Mouse (Mus musculus) splenic B cell, adult 2 months (primary cell): ENCODE results near the gene Ctu1.

ENCODE experiments used
- DNase-seq: peaks from one replicate; pipeline ENCODE4 v3.0.0-alpha.2; 2011; ENCODE audit warnings: low read depth, low spot score
- H3K27me3 ChIP-seq: 2 replicates; pipeline ENCODE4 v1.6.1; 2012; ENCODE audit warnings: mild to moderate bottlenecking, low read length, moderate library complexity, mixed read lengths; ENCODE audit not compliant: control insufficient read depth, poor library complexity, insufficient read depth, severe bottlenecking
- H3K36me3 ChIP-seq: 2 replicates; pipeline ENCODE4 v1.6.1; 2012; ENCODE audit warnings: mild to moderate bottlenecking, low read length, moderate library complexity, mixed read lengths; ENCODE audit not compliant: control insufficient read depth, poor library complexity, insufficient read depth, severe bottlenecking

The Ctu1 gene

DNA sequence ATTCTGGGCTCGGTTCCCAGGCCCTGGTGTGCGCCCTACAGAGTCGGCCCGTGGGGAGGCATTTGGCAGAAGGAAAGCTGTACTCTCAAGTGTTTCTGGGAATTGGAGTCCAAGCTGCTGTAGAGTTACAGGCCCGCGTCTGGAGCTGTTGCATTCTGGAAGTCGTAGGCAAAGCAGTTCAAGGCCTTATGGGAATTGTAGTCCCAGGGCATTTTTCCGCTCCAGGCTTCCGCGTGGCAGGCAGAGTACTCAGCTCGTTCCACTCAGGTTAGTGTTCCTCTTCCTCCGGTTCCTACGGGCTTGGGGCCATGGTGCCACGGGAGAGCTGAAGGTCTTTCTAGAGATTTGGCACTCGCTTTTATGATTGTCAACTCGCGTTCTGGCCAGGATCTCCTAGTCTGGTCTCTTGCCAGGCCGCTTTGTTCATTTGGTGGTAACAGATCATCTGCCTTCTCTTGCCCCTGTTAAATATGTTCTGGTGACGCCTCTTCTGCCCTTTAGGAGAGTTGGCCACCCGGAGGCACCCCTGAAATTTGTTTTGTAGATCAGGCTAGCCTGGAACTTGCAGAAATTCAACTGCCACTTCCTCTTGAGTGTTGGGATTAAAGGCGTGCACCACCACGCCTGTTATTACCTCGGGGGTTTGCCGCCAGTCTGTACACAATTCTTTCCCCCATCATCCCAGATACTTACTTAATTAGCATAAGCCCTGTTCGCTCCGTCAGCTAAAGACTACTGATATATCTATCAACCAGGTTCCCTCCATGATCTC lies at the start of gene Ctu1:
Gene Ctu1 (plus strand): TSS at position 208 of the 772 bp plus-strand sequence.
- DNase-seq: peak; percentile 92
- H3K36me3 ChIP-seq: peaks cover 4% of the 10 kb centered on the region; the same call in 1 of the 2 replicates
- no peaks in the 10 kb centered on the region for H3K27me3 ChIP-seq

DNA sequence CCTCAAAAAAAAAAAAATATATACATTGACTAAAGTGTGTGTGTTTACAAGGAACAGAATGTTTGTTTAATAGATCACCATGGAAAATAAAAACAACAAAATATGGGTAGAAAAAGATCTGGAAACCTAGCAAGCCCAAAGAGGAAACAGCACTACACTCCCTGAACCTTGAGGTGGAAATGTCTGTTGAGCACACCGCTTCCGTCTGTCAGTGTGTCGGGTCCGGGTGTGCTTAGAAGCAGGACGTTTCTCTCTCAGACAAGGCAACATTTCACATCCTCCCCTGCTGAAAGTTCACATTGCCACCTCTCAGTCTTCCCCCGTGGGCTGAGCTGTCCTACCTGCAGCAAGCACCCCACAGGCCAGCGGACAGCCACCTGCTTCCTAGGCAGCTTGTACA lies 48.9 kb upstream of the Ctu1 start:
- Histone ChIP-seq H3K36me3 (no peaks in the 10 kb centered on the region), H3K27me3 (no peaks in the 10 kb centered on the region)
- no peak for DNase-seq

DNA sequence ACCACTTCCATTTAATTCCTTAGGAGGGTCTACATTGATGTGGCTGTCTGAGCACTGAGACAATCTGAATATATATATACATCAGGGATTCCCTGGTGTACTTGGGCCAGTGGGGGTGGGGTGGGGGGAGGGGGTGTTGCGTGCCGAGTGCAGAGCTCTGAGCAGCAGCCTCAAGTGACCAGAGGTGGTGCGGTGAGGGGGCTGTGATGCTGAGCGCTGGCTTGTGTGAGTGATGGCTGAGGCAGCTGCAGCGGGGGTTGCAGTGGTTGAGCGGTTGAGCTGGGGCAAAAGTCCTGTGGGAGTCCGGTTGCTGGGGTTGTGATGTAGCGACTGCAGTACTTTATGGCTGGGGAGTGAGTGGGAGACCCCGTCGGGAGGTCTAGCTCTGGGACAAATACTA lies 48.0 kb upstream of the Ctu1 start:
- no peak for DNase-seq
- no peaks in the 10 kb centered on the region for H3K27me3 ChIP-seq
- no peaks in the 10 kb centered on the region for H3K36me3 ChIP-seq

DNA sequence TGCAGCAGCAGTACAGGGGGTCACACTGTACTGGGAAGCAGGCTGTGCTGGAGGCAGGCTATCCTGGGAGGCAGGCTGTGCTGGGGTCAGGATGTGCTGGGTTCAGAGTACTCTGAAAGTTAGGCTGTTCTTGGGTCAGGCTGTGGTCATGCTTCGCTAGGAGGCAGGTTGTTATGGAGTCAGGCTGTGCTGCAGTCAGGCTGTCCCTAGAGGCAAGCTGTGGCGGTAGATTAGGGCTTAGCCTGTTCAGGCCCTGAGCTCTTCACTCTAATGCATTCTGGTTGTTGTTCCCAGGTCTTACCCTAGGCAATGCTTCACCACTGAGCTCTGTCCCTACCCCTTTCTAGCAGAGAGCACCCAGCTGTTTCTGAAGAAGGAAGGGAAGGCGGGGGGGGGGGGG lies 46.8 kb upstream of the Ctu1 start:
- no peak for DNase-seq
- Histone ChIP-seq H3K36me3 (no peaks in the 10 kb centered on the region), H3K27me3 (no peaks in the 10 kb centered on the region)

DNA sequence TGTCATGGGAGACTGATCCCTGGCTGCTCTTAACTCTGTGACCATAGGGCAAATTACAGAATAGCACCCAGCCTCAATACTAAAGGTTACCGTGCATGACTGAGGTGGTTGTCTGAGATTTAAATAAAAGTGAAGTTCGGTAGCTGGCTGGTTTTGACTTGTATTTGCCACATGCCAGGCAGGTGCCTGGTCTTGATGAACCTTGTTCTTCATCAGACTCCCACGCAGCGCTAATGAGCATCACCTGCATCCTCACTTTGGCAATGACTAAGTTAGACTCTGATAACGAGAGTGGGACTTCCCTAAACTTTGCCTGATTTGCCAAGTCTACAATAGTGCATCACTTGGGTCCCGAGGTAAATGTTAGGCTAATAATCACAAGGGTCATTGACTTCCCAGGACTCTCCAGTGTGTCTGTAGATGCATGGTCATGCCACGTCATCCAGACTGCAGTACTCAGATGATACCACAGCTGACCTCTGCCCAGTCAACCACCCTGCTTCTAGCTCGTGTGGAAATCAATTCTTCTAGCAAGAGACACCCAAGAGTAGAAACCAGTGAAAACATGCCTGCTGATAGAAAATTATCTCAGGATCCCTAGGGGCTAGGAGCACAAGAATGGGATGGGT lies 45.9 kb upstream of the Ctu1 start:
- no peaks in the 10 kb centered on the region for H3K27me3 ChIP-seq
- no peaks in the 10 kb centered on the region for H3K36me3 ChIP-seq
- peak; percentile 6 for DNase-seq

DNA sequence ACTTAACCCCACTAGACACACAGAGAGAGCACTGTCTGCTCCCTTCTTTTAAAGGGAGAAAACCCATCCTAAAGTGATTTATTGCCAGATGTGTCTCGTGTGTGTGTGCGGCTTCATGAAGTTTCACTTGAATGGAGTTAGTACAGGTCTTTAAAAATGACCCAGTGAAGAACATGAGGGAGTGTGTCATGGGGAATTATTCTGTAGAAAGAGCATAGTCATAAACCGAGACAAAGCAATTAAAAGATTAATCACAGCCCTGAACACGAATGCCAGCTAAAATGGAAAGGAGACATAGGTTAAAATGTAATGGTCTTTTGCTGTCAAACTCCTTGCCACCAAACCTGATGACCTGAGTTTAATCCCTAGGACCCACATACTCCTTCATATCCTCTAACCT lies 37.9 kb upstream of the Ctu1 start:
- Histone ChIP-seq H3K27me3 (no peaks in the 10 kb centered on the region), H3K36me3 (no peaks in the 10 kb centered on the region)
- DNase-seq: no peak

DNA sequence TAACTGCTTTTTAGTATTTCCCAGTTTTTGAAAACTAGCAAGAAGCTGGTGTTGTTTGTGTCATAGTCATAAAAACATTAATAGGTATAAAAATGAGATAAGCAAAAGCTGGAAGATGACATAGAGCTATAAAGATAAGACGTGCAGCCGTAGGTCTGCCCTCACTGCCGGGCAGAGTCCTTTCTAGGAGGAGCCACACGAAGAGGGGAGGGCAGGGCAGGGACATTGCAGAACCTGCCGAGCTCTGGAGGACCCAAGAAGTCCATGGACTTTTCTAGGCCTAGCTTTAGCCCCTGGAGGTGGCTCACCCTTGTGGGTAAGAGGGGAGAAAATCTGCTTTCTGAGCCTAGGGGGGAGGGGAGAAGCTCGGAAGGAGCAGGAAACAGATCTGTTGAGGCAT lies 37.3 kb upstream of the Ctu1 start, which contains the start of gene Ceacam18:
Gene Ceacam18 (plus strand): TSS at position 208 of the 400 bp plus-strand sequence.
- no peaks in the 10 kb centered on the region for H3K27me3 ChIP-seq
- no peaks in the 10 kb centered on the region for H3K36me3 ChIP-seq
- DNase-seq: no peak

DNA sequence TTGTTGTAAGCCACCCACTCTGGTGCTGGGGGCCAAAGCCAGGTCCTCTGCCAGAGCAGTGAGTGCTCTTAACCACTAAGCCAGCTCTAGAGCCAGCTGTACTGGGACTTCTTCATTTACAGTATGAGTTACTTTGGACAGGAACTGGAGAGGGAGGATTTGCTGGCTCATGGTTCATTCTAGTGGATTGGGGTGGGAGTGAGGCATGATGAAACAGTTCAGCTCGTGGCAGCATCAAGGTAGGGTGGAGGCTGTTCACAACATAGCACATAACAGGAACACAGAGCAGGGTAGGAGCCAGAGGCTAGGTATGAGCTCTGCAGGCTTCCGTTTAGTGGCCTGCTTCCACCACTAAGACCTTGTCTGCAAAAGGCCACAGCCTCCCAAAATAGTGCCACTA lies 35.6 kb upstream of the Ctu1 start:
- DNase-seq: no peak
- H3K27me3 ChIP-seq: no peaks in the 10 kb centered on the region

DNA sequence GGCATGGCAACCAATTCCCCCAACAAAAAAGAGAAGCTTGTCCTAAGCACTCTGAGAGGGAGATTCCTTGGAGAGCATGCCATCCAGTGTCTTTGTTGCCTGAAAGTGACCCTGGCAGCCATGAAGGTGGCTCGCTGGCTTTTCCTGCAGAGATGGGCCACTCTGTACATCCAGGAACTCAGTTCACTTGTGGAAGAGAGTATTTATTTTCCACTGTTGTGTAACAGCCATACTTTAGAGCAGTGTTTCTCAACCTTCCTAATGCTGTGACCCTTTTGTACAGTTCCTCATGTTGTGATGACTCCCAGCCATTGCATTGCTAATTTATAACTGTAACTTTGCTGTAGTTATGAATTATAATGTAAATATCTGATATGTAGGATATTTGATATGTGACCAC lies 34.7 kb upstream of the Ctu1 start:
- Histone ChIP-seq H3K36me3 (no peaks in the 10 kb centered on the region), H3K27me3 (no peaks in the 10 kb centered on the region)
- no peak for DNase-seq

More for the DNA sequence above, 35.6 kb upstream of the Ctu1 start:
- H3K36me3 ChIP-seq: no peaks in the 10 kb centered on the region

DNA sequence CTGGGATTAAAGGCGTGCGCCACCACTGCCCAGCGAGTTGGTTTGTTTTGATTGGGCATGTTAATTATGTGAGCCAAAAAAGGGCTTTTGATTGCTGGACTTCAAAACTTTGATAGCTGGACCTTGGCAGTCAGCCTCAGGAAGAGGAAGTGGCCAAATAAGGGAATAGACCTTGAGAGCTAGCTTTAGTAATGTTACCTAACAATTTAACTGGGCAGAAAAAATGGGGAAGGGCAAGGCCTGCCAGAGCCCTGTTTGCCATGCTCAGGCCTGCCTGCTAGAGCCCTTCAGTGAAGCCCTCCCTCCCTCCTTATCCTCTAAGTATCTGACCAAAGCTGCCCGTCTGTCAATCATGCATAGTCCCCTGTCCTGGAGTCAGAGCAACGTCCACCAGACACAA lies 29.2 kb upstream of the Ctu1 start:
- no peaks in the 10 kb centered on the region for H3K36me3 ChIP-seq
- no peak for DNase-seq
- H3K27me3 ChIP-seq: no peaks in the 10 kb centered on the region

DNA sequence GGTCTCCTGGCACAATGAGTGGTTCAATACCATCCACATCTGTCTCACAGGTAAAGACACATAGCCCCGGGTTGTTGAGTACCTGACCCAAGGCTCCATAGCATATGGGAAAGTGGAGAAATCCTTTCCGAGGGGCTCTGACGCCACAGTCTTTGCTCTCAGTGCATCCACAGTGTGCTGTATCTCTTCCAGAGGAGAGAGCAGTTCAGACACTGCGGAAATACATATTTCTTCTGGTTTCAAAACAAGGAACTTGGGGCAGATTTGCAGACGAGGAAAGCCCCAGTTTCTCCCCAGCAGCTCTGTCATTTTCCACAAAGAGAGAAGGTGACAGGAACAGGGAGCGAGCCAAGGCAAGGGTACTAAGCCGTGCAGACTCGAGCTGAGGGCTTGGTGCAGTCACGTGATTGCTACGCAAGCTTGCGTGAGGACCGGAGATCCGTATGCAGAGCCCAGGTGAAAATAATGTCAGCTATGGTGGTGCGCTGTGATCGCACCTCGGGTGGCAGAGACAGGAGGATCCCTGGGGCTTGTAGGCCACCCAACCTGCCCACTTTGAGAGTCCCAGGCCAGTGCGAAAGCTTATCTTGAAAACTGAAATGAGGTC lies 28.7 kb upstream of the Ctu1 start:
- DNase-seq: no peak
- Histone ChIP-seq H3K36me3 (no peaks in the 10 kb centered on the region), H3K27me3 (no peaks in the 10 kb centered on the region)

DNA sequence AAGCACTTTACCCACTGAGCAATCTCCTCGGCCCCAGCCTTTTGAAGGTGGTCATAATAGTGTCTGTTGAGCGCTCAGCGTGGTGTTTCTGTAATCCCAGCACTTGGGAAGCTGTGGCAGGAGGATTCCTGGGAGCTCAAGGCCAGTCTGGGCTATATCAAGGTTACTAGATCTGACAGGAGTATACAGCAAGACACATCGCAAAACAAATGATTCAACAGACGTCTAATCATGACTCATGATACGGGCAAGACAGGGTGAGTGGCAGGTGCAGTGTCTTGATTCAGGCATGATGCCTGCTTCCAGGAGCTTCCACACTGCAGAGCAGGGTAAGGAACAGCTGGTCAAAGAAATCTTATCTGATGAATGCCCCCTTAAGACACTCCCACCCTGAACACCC lies 19.1 kb upstream of the Ctu1 start:
- H3K27me3 ChIP-seq: no peaks in the 10 kb centered on the region
- DNase-seq: no peak
- H3K36me3 ChIP-seq: no peaks in the 10 kb centered on the region

DNA sequence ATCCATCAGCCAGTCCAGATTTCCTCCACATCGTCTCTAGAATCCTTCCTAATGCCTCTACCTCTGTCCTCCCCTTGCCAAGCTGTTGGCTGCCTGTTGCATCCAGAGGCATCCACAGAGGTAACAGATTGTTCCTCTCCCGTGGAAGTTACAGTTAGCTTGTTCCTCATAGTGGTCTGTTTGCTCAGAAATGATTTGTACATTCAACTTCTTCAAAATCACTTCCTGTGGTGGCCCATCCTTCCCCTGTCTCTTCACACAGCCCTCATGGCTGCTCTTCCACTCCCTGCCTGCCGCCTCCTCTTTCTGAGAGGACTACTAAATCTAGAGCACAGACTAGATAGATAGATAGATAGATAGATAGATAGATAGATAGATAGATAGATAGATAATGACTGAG lies 17.3 kb upstream of the Ctu1 start:
- DNase-seq: no peak
- no peaks in the 10 kb centered on the region for H3K27me3 ChIP-seq
- H3K36me3 ChIP-seq: no peaks in the 10 kb centered on the region

DNA sequence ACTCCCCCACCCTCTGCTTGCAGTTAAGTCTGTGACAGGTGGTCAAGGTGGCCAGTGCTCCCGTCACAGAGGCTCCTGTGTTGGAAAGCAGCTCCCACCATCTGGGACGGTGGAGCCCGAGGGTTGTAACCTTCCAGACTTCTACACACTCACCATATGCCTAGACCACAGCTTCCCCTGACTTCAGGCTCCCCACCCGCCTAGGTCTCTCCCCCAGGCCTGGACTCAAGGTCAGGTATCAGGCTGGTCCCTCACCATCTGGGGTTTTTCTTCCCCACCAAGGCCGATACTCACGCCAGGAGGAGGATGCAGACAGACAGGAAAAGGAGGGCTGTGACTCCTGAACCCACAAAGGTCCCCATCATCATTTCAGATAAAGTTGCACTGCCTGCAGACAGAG lies 15.6 kb upstream of the Ctu1 start:
- H3K36me3 ChIP-seq: no peaks in the 10 kb centered on the region
- no peaks in the 10 kb centered on the region; the same call in 1 of the 2 replicates for H3K27me3 ChIP-seq
- no peak for DNase-seq

DNA sequence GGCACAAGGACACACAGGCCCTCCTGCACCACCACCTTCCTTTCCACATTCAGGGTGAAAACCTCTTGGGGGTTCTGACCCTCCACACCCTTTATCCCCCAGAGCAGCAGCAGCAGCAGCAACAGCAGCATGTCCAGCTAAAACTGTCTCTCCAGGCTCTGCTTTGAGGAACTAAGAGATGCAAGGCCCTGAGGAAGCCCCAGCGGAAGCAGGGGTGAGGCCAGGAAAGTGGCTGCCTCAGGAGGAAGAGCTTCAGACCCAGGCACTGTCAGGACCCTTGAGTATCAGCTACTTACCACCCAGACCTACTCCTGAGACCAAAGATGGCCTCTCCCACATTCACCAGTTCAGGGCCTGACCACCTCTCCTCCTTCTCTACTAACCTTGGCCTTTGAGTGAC lies 11.8 kb upstream of the Ctu1 start, which contains the start of gene Siglece:
Gene Siglece (minus strand): TSS at position 160 of the 400 bp plus-strand sequence.
- H3K36me3 ChIP-seq: no peaks in the 10 kb centered on the region
- DNase-seq: no peak
- H3K27me3 ChIP-seq: no peaks in the 10 kb centered on the region; the same call in 1 of the 2 replicates
